Mouse (Mus musculus): ENCODE data around the gene Acyp2. TPM values are rescaled to one million over a fixed set of nuclear protein-coding genes. Genes with fewer than 3 reads are reported as not detected.
"Not testable (repeated sequence)": the region's sequence is repeated elsewhere in the genome, so short reads cannot be mapped to it uniquely, and the experiment has no call there.

The Acyp2 gene
- 10 to 100 TPM; 34.0 to 44.9 TPM for total RNA-seq (2021)

DNA sequence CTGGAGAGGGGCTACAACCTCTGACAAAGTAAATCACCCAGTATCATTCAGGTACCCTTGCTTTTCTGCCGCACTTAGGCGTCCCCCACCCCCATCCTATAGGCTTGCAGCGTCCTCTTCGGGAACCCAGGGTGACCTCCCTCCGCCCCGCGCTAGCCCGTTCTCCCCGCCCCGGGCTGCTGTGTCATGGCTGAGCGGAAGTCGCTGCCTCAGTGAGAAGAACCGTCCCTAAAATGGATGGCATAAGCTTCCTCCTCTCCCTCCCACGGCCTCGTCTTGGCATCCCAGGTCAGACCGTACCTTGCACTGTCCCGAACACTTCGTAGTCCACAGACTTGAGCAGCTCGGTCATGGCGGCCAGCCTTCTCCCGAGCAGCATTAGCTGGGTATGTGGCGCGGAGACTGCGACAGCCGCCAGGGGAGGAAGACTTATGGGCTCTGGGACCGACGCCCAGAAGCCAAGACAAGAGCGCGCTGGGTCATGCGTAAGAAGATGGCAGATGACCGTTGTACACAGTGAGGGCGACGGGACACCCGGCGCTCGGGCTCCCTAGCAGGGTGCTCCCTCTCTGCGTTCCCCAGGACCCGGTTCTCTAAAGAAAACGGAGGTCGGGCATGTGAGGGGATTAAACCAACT is at the start of gene Acyp2:
TSS of gene Acyp2 (minus strand) at position 587 of the 637 bp plus-strand sequence.
- peak; percentile 90 for DNase-seq

- no peak for DNase-seq
Observed at GRCm38 (mm10) chr11:30689421-30689820, 40.0 kb upstream of the Acyp2 start.

GRCm38 (mm10) chr11:30676086-30676485 is 26.7 kb upstream of the Acyp2 start:
- DNase-seq, result peak; percentile 53

DNA sequence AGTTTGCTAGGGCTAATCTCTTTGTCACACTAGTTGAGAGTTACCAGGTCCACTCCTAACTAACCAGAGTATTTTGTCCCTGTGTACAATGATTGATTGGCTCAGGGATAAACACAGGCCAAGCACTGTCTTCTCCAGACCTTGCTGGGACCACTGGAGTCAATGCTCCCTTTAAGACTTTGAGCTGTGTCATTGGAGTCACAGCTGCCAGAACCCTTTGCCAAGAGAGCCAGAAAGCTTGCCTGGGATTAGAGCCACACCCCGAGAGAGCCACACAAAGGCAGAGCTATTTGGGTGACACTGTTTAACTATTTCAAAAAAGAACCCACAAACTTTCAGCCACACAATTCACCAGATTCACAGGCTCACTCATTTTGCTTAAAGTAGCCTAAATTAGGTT is 23.3 kb upstream of the Acyp2 start:
- peak; percentile 38 for DNase-seq

DNA sequence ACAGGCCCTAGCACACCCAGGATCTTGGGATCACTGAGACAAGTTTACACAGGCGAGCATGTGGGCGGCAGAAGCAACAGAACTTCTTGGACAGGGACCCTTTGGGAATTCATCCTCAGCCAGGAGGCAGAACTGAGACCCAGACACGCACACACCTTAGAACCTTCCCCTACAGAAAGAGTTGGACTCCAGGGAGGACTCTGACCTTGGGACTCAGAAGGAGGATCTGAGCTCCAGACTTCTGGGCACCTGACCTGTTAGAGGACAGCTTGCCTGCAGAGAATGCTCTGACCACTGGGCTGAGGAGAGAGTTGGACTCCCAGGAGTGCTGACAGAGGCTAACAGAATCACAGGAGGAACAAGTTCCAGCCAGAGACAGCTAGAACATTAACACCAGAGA is 13.6 kb upstream of the Acyp2 start:
- DNase-seq, result no peak

GRCm38 (mm10) chr11:30662591-30662990 is 13.2 kb upstream of the Acyp2 start:
- no peak for DNase-seq

DNA sequence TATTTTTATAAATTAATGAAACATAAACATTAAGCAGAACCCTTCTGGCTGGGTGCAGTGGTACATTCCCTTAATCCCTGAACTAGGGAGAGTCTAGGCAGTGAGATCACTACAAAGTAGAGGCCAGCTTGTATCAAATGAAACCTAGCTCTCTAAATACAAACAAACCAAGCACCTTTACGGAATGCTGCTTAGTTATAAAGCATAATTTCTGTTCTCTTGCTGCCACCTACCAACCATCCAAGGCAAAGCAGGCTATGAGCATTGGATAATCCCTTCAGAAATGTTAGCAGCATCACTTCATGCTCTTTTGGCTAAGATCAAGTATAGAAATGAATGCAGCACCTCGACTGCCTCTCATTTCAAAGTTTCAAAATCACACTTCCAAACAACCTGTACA is 7.7 kb upstream of the Acyp2 start:
- DNase-seq, result peak; percentile 44

DNA sequence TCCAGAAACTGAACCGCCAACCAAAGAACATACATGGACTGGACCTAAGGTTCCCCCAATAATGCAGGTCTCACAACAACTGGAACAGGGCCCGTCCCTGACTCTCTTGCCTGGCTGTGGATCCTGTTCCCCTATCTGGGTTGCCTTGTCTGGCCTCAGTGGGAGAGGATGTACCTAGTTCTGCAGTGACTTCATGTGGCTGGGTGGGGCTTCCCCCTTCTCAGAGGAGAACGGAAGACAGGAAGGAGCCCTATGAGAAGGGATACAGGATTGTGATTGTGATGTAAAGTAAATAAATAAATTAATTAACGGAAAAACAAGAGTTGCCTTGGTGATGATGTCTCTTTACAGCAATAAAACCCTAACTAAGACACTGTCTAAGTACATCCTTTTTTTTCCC is 6.7 kb upstream of the Acyp2 start:
- DNase-seq, result no peak

GRCm38 (mm10) chr11:30650416-30650815 is 1.0 kb upstream of the Acyp2 start:
- no peak for DNase-seq

DNA sequence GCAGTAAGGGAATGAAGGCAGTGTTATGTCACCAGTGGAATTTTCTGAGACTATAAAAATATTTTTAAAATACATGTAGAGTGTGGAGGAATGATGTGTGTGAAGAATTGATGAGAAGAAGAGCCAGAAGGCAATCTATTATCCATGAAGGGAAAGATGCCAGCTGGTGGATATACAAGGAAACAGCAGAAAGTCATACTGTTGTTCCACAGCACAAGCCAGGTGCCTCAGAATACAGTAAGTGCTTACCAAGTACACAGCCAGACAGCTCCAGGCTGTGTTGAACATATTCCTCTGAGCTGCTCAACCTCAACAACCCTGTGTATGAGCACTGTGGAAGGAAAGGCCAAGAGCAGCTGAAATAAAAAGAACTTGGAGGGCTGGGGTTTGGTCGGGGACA is 13.7 kb downstream of the Acyp2 start:
- no peak for DNase-seq

DNA sequence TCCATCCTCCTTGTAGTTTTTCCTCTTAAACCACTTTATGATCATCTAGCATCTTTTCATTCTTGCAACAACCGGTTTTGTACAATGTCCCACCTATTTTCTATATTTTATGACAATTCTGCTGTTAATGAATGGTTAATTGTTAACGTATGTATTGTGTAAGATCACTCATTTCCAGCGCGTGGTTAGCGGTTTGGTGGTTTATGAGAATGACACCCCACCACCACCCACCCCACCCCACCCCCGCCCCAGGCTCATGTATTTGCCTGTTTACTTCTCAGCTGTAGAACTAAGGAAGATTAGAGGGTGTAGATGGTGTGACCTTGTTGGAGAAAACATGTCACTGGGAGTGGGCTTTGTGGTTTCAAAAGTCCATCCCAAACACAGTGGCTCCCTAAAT is 18.9 kb downstream of the Acyp2 start:
- no peak for DNase-seq

- DNase-seq, result no peak
Observed at GRCm38 (mm10) chr11:30623218-30623617, 26.2 kb downstream of the Acyp2 start.

DNA sequence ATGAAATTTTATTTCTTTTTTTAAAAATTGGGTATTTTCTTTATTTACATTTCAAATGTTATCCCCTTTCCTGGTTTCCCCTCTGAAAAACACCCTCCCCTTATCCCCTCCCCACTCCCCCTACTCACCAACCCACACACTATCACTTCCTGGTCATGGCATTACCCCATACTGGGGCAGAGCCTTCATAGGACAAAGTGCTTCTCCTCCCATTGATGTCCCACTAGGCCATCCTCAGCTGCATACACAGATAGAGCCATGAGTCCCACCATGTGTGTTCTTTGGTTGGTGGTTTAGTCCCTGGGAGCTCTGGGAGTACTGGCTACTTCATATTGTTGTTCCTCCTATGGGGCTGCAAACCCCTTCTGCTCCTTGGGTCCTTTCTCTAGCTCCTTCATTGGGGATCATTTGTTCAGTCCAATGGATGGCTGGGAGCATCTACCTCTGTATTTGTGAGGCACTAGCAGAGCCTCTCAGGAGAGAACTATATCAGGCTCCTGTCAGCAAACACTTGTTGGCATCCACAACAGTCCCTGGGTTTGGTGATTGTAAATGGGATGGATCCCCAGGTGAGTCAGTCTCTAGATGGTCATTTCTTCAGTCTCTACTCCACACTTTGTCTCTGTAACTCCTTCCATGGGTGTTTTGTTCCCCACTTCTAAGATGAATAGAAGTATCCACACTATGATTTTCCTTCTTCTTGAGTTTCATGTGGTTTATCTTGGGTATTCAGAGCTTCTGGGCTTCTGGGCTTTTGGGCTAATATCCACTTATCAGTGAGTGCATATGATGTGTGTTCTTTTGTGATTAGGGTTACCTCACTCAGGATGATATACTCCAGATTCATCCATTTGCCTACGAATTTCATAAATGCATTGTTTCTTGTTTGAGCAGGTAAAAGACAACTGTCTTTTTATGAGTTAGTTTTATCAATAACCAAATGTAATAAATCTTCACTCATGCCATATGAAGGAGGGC is 27.7 kb downstream of the Acyp2 start:
- not testable (repeated sequence) for DNase-seq

DNA sequence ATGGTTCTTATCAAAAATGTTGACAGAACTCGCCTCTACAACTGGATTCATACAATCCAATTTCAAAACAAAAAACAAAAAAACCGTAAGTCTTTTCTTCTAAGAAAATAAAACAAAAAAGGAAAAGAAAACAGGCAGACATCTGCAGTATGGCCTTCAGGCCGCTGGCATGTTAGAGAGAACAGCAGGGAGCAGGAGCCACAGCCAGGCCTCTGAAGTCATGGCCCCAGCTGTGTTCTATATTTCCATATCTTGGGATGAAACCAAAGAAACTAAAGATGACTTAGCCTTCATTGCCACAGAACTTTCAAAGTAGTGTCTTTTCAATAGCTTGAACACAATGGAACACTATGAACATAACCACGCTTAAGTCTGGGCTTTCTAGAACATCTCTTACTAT is 31.2 kb downstream of the Acyp2 start:
- DNase-seq, result no peak

DNA sequence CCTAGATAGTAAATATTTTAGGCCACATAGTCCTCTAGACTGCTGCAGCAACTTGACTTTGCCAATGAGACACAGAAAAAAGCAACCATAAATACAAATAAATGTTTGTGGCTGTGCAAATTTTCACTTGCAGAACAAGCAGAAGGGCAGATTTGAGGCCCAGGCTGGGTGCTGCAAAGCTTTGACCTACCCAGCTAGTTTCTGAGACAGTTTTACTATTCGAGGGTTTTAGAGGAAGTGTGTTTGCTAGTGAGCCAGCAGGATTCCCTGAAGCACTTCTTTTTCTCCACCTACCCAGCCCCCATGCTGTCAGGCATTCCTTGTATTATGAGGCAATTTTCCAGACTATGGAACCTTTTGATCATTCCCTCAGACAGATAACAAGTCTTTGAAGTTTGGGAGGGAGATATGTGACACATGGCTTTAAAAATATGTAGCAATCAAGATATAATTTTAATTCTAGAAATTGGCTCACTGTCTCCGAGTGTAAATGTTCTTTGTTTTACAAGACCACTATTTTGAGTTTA is 31.8 kb downstream of the Acyp2 start:
- no peak for DNase-seq

GRCm38 (mm10) chr11:30615977-30616376 is 33.4 kb downstream of the Acyp2 start:
- no peak for DNase-seq

DNA sequence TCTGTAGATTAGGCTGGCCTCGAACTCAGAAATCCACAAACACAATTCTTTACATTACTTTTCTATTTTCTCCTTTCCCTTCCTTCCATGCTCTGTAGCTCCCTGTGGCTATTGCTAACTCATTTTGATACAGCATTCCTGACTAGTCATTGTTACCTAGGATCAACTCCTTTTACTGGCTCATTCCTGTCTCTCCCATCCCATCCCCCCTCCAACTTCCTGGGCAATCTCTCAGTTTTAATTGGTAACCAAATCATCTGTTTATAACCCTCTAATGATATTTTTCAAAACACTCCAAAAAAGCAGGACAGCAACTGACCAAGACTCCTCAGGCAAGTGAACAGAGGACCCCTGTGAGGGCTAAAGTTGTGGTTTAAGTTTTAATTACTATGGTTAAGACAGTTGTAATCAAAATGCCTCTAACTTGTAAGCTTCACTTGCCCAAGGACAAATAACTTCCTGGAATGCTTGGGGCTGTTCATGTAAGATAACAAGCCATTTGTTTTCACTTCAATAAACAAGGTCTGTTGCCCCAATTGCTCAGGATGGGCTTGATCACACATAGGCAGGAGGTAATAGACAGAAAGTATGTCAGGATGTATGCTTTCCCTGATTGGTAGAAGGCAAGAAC is 35.4 kb downstream of the Acyp2 start:
- DNase-seq, result no peak

- DNase-seq, result no peak
Observed at GRCm38 (mm10) chr11:30612699-30613098, 36.7 kb downstream of the Acyp2 start.

DNA sequence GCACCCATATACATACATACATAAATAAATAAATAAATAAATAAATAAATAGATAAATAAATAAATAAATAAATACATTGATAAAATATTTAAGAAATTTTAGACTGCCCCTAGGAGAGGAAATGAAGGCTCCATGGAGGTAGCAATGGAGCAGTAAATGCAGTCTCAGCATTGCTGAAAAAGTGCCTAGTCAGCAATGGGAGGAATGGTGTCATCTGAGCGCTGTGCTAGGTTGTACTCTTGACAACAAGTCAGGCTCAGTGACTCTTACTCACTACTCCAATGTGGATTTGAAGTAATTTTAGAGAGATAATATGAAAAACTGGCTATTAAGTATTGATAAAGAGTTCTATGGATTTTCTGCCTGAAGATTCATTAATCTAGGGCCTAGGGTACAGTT is 40.1 kb downstream of the Acyp2 start:
- no peak for DNase-seq

GRCm38 (mm10) chr11:30607587-30608518 is 41.5 kb downstream of the Acyp2 start:
- DNase-seq, result no peak

GRCm38 (mm10) chr11:30597259-30597658 is 52.1 kb downstream of the Acyp2 start:
- DNase-seq, result no peak

DNA sequence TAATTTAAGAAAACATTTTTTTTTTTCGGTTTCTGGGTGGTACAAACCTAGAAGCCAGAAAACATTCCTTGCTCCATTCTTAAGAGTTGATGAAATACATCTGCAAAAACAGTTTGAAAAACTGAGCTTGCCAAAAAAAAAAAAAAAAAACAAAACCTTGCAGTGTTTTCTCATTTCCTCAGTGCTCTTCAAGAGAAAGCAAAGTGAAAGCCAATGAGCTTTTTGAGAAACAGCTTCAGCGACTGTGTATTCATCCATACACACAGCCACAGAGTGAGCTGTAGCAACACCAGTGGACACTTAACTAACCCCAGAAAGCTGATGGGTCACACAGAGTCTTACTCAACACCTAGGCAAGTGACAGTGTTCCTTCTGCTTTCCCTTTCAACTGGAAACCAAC is 69.4 kb downstream of the Acyp2 start:
- DNase-seq, result no peak
